Mouse (Mus musculus) B cell, adult 2 months (primary cell): ENCODE data around the gene Trim8.
A peak's percentile ranks its signal among the peaks of the same experiment; 100 is the strongest.

Source experiments
- DNase-seq, 2 experiments: peaks; one replicate each; pipeline ENCODE4 v3.0.0; 2022

Trim8 gene

GRCm38 (mm10) chr19:46501401-46502068 is at the start of gene Trim8:
TSS of gene Trim8 (plus strand) at chr19:46501702.
- DNase-seq = peak; percentile 69 to 74

GRCm38 (mm10) chr19:46452052-46452827 is 49.3 kb upstream of the Trim8 start:
- peak; percentile 74 for DNase-seq

- no peak for DNase-seq
These were observed 48.6 kb upstream of the Trim8 start for GRCm38 (mm10) chr19:46452916-46453315.

GRCm38 (mm10) chr19:46454126-46454880 is 47.2 kb upstream of the Trim8 start:
- peak; percentile 27 to 32 for DNase-seq

GRCm38 (mm10) chr19:46455032-46455431 is 46.5 kb upstream of the Trim8 start:
- DNase-seq = no peak

GRCm38 (mm10) chr19:46455556-46455955 is 45.9 kb upstream of the Trim8 start:
- DNase-seq = no peak

GRCm38 (mm10) chr19:46456018-46456735 is 45.3 kb upstream of the Trim8 start:
- DNase-seq = no peak

- no peak for DNase-seq
These were observed 43.7 kb upstream of the Trim8 start for GRCm38 (mm10) chr19:46457798-46458197.

- no peak for DNase-seq
These were observed 42.2 kb upstream of the Trim8 start for GRCm38 (mm10) chr19:46459256-46459655.

- DNase-seq = no peak
These were observed 41.6 kb upstream of the Trim8 start for GRCm38 (mm10) chr19:46459889-46460288.

GRCm38 (mm10) chr19:46462574-46462973 is 38.9 kb upstream of the Trim8 start:
- no peak for DNase-seq

- DNase-seq = peak; percentile 46 to 52
These were observed 38.1 kb upstream of the Trim8 start for GRCm38 (mm10) chr19:46463446-46463845.

- peak; percentile 89 to 92 for DNase-seq
These were observed 35.3 kb upstream of the Trim8 start for GRCm38 (mm10) chr19:46466160-46466559.

- peak; percentile 53 to 56 for DNase-seq
These were observed 34.4 kb upstream of the Trim8 start for GRCm38 (mm10) chr19:46467051-46467503.

- DNase-seq = peak in 1 of 2 experiments; percentile 16
These were observed 30.9 kb upstream of the Trim8 start for GRCm38 (mm10) chr19:46470364-46471240.

GRCm38 (mm10) chr19:46471324-46472093 is 30.0 kb upstream of the Trim8 start:
- peak in 1 of 2 experiments; percentile 15 for DNase-seq

GRCm38 (mm10) chr19:46477432-46477845 is 24.1 kb upstream of the Trim8 start:
- DNase-seq = no peak

- no peak for DNase-seq
These were observed 23.3 kb upstream of the Trim8 start for GRCm38 (mm10) chr19:46478242-46478641.

- DNase-seq = no peak
These were observed 22.7 kb upstream of the Trim8 start for GRCm38 (mm10) chr19:46478826-46479225.

- DNase-seq = no peak
These were observed 22.0 kb upstream of the Trim8 start for GRCm38 (mm10) chr19:46479306-46480075.
